Comparison of ENCODE assay signal across 24 mouse cellular contexts in genomic region chr10:89483113-89483512, GRCm38 (mm10). TPM values are rescaled to one million over a fixed set of nuclear protein-coding genes. Genes with fewer than 3 reads are reported as not detected.
DNase-seq lines count a peak whose midpoint lies in the region; TF ChIP-seq lines count a peak whose summit lies in the region.
"Had no signal": no experiment of that assay in that cellular context is flagged by ENCODE, and none has a peak within 500 bp of the region (broad histone marks: within the 10 kb centered on the region; RNA-seq: fewer than 3 reads in every experiment).

No protein-coding gene starts in this region.

- H3K4me3 ChIP-seq in testis, adult 2 months (ENCODE audit: control insufficient read depth, low read depth, low read length) = peak overlapping the region; percentile 11
- peak overlapping the region; percentile 5; the same call in 1 of the 2 replicates for H3K4me3 ChIP-seq in small intestine, adult 2 months (ENCODE audit: low read depth, low read length)
- no peak overlapping the region for H3K4me3 ChIP-seq in thymus, adult 2 months (ENCODE audit: control insufficient read depth, insufficient read depth, low read length)
- H3K4me3 ChIP-seq: embryonic facial prominence, embryonic 10.5 days; embryonic facial prominence, embryonic 13.5 days; erythroblast, embryonic 14.5 days; forebrain, embryonic 12.5 days; forebrain, embryonic 15.5 days; heart, adult 2 months; hindbrain, embryonic 12.5 days; hindbrain, embryonic 15.5 days had no signal

- H3K27me3 ChIP-seq in testis, adult 2 months (ENCODE audit: control insufficient read depth, insufficient read depth, low read length) = no peaks in the 10 kb centered on the region
- H3K27me3 ChIP-seq in small intestine, adult 2 months (ENCODE audit: control insufficient read depth, insufficient read depth, low read length) = no peaks in the 10 kb centered on the region
- H3K27me3 ChIP-seq in thymus, adult 2 months (ENCODE audit: control insufficient read depth, insufficient read depth, low read length) = no peaks in the 10 kb centered on the region
- H3K27me3 ChIP-seq: embryonic facial prominence, embryonic 13.5 days; forebrain, embryonic 12.5 days; forebrain, embryonic 15.5 days; hindbrain, embryonic 15.5 days had no signal

- H3K36me3 ChIP-seq in testis, adult 2 months (ENCODE audit: control insufficient read depth, insufficient read depth, low read length) = no peaks in the 10 kb centered on the region
- H3K36me3 ChIP-seq in small intestine, adult 2 months (ENCODE audit: control insufficient read depth, insufficient read depth, low read length) = peaks cover 22% of the 10 kb centered on the region
- no peaks in the 10 kb centered on the region for H3K36me3 ChIP-seq in thymus, adult 2 months (ENCODE audit: control insufficient read depth, insufficient read depth, low read length)
- H3K36me3 ChIP-seq: embryonic facial prominence, embryonic 10.5 days; embryonic facial prominence, embryonic 13.5 days; forebrain, embryonic 12.5 days; forebrain, embryonic 15.5 days; hindbrain, embryonic 12.5 days; hindbrain, embryonic 15.5 days had no signal

- TF ChIP-seq POLR2A in testis, adult 2 months (IDR thresholded peaks at IDR 0.05; ENCODE audit: control insufficient read depth, low read depth, low read length) = no peak
- TF ChIP-seq POLR2A in small intestine, adult 2 months (IDR thresholded peaks at IDR 0.05; ENCODE audit: low read depth, low read length) = no peak
- no peak for TF ChIP-seq POLR2A in thymus, adult 2 months (IDR thresholded peaks at IDR 0.05; ENCODE audit: control insufficient read depth, extremely low read depth, insufficient read depth, low read length, poor library complexity)

- no peak overlapping the region for H3K27ac ChIP-seq in testis, adult 2 months (ENCODE audit: control insufficient read depth, insufficient read depth, low read depth, low read length)
- peak overlapping the region; percentile 41 for H3K27ac ChIP-seq in small intestine, adult 2 months (ENCODE audit: insufficient read depth, low read depth, low read length)
- no peak overlapping the region for H3K27ac ChIP-seq in thymus, adult 2 months (ENCODE audit: control insufficient read depth, insufficient read depth, low read length)
- H3K27ac ChIP-seq: embryonic facial prominence, embryonic 10.5 days; embryonic facial prominence, embryonic 13.5 days; forebrain, embryonic 12.5 days; forebrain, embryonic 15.5 days; heart, adult 2 months; hindbrain, embryonic 12.5 days; hindbrain, embryonic 15.5 days had no signal

- no peak for TF ChIP-seq CTCF in testis, adult 2 months (IDR thresholded peaks at IDR 0.05; ENCODE audit: control insufficient read depth, insufficient read depth, insufficient replicate concordance, low read depth, low read length)
- no peak for TF ChIP-seq CTCF in small intestine, adult 2 months (IDR thresholded peaks at IDR 0.05; ENCODE audit: extremely low read depth, insufficient read length, insufficient replicate concordance, low read depth, low read length)
- TF ChIP-seq CTCF in thymus, adult 2 months (IDR thresholded peaks at IDR 0.05; ENCODE audit: borderline replicate concordance, control insufficient read depth, extremely low read depth, insufficient read depth, low read length, poor library complexity) = no peak

- DNase-seq in heart, adult 11 months = peak; percentile 70
- DNase-seq in heart, adult 8-10 months (ENCODE audit: low spot score) = no peak
- DNase-seq in testis, postnatal 10 days (ENCODE audit: low spot score) = no peak
- no peak for DNase-seq in thymus, adult 2 months
- DNase-seq: adrenal gland, adult 8-10 months; adrenal gland, postnatal 25 days; cerebellum, adult 11-12 months; cerebellum, adult 8-10 months; cerebellum, postnatal 10 days; cerebellum, postnatal 36 days; gastrocnemius, postnatal 25 days; heart, adult 2 months had no signal

- H3K4me1 ChIP-seq in testis, adult 2 months (ENCODE audit: control insufficient read depth, insufficient read depth, low read length) = no peaks in the 10 kb centered on the region
- peaks cover 18% of the 10 kb centered on the region for H3K4me1 ChIP-seq in small intestine, adult 2 months (ENCODE audit: control insufficient read depth, insufficient read depth, insufficient read length, low read length)
- H3K4me1 ChIP-seq in thymus, adult 2 months (replicated peaks; ENCODE audit: control insufficient read depth, insufficient read depth, low read length) = no peaks in the 10 kb centered on the region
- H3K4me1 ChIP-seq: embryonic facial prominence, embryonic 10.5 days; embryonic facial prominence, embryonic 13.5 days had no signal

- WGBS in small intestine, adult 2 months = 56% methylated on average over 14 of the region's 14 CpGs
- WGBS in thymus, adult 2 months = 94% methylated on average over 14 of the region's 14 CpGs

RNA-seq across cellular contexts. Expression of gene Gas2l3, which starts 39.3 kb away (rescaled TPM):
- 1 to 10 TPM; 2.7 to 4.2 (median 3.2) TPM for total RNA-seq in heart, adult 8-10 months (2022)
- 0.42 TPM in 2 replicates for polyA plus RNA-seq in testis, adult 2 months (2012; rRNA removed)
- 0.19 and 1.9 TPM in 2 replicates for polyA plus RNA-seq in small intestine, adult 2 months (2012; rRNA removed)
- 2.6 and 4.8 TPM in 2 replicates for polyA plus RNA-seq in thymus, adult 2 months (2012; rRNA removed)

RNA-seq across cellular contexts. Expression of gene Nr1h4, which starts 50.3 kb away (rescaled TPM):
- under 1 TPM; 0.35 to 0.50 (median 0.41) TPM for total RNA-seq in heart, adult 8-10 months (2022)
- 0.05 and 0.26 TPM in 2 replicates for polyA plus RNA-seq in testis, adult 2 months (2012; rRNA removed)
- polyA plus RNA-seq in small intestine, adult 2 months (2012; rRNA removed) = 8.2 and 10.2 TPM in 2 replicates
- polyA plus RNA-seq in thymus, adult 2 months (2012; rRNA removed) = 0.23 TPM in 2 replicates
- total RNA-seq: ES-E14; gastrocnemius, postnatal 25 days; hematopoietic stem cell, adult 5-6 weeks had no signal
- polyA plus RNA-seq: activated CD4-positive, CD25-positive, alpha-beta regulatory T cell, adult 4 months; embryonic facial prominence, embryonic 10.5 days; embryonic facial prominence, embryonic 13.5 days; erythroblast, embryonic 14.5 days; forebrain, embryonic 12.5 days; hindbrain, embryonic 12.5 days; hindbrain, embryonic 15.5 days had no signal
